Mouse (Mus musculus) c-Kit-positive CD71-positive TER-119-negative erythroid progenitor cells, embryonic 14.5 days (primary cell): ENCODE results near the gene Rrm1.
"Not testable (repeated sequence)": the region's sequence is repeated elsewhere in the genome, so short reads cannot be mapped to it uniquely, and the experiment has no call there.

Experiments
- DNase-seq: peaks from one replicate; pipeline ENCODE4 v3.0.0-alpha.2; 2013; ENCODE audit warnings: low read depth

The Rrm1 gene

GRCm38 (mm10) chr7:102441657-102442391, at the start of gene Rrm1:
Gene Rrm1 (plus strand): TSS chr7:102441695.
- peak; percentile 98 for DNase-seq

GRCm38 (mm10) chr7:102393898-102394297, 47.6 kb upstream of the Rrm1 start:
- DNase-seq = no peak

- no peak for DNase-seq
Observed at GRCm38 (mm10) chr7:102395894-102396293, 45.6 kb upstream of the Rrm1 start.

GRCm38 (mm10) chr7:102396331-102396730, 45.2 kb upstream of the Rrm1 start:
- no peak for DNase-seq

GRCm38 (mm10) chr7:102399180-102399731, 42.2 kb upstream of the Rrm1 start:
- DNase-seq = no peak

GRCm38 (mm10) chr7:102404118-102404517, 37.4 kb upstream of the Rrm1 start:
- no peak for DNase-seq

- DNase-seq = peak; percentile 24
Observed at GRCm38 (mm10) chr7:102407440-102407839, 34.1 kb upstream of the Rrm1 start.

GRCm38 (mm10) chr7:102415272-102415671, 26.2 kb upstream of the Rrm1 start:
- DNase-seq = not testable (repeated sequence)

GRCm38 (mm10) chr7:102415841-102416240, 25.7 kb upstream of the Rrm1 start:
- no peak for DNase-seq

- DNase-seq = peak; percentile 69
Observed at GRCm38 (mm10) chr7:102417398-102417797, 24.1 kb upstream of the Rrm1 start.

- DNase-seq = no peak
Observed at GRCm38 (mm10) chr7:102422036-102422435, 19.5 kb upstream of the Rrm1 start.

GRCm38 (mm10) chr7:102425933-102426685, 15.4 kb upstream of the Rrm1 start:
- DNase-seq = no peak

- no peak for DNase-seq
Observed at GRCm38 (mm10) chr7:102434344-102434743, 7.2 kb upstream of the Rrm1 start.

GRCm38 (mm10) chr7:102440822-102441656, 456 bp upstream of the Rrm1 start:
- DNase-seq = peak; percentile 11

- no peak for DNase-seq
Observed at GRCm38 (mm10) chr7:102442432-102442831, 937 bp downstream of the Rrm1 start.

GRCm38 (mm10) chr7:102444301-102444700, 2.8 kb downstream of the Rrm1 start:
- DNase-seq = peak; percentile 67

GRCm38 (mm10) chr7:102446438-102446837, 4.9 kb downstream of the Rrm1 start:
- DNase-seq = no peak

GRCm38 (mm10) chr7:102458618-102459380, 17.3 kb downstream of the Rrm1 start:
- DNase-seq = no peak

GRCm38 (mm10) chr7:102467566-102467965, 26.1 kb downstream of the Rrm1 start:
- DNase-seq = no peak

GRCm38 (mm10) chr7:102472675-102473074, 31.2 kb downstream of the Rrm1 start:
- DNase-seq = no peak

- DNase-seq = no peak
Observed at GRCm38 (mm10) chr7:102476601-102477000, 35.1 kb downstream of the Rrm1 start.
